Mouse (Mus musculus): ENCODE data around the gene Slc2a10. TPM values are rescaled to one million over a fixed set of nuclear protein-coding genes. Genes with fewer than 3 reads are reported as not detected.

Gene Slc2a10
- polyA plus RNA-seq, 1 experiment from 2014 or later = 10.4 TPM

- WGBS = 53% methylated on average over 6 of the region's 6 CpGs
- Histone ChIP-seq H3K4me2 (ENCODE audit: low read depth, low read length) (no peak overlapping the region), H3K27me3 (replicated peaks; ENCODE audit: control insufficient read depth, insufficient read depth, low read length) (peaks cover 9% of the 10 kb centered on the region), H3K4me1 (ENCODE audit: control insufficient read depth, insufficient read depth, low read length) (peaks cover 13% of the 10 kb centered on the region), H3K36me3 (ENCODE audit: control insufficient read depth, insufficient read depth, low read length) (no peaks in the 10 kb centered on the region), H3K9me3 (ENCODE audit: control insufficient read depth, low read length) (no peaks in the 10 kb centered on the region), H3K4me3 (ENCODE audit: low read depth, low read length) (no peak overlapping the region), H3K27ac (replicated peaks; ENCODE audit: low read depth, low read length) (no peak overlapping the region), H3K9ac (ENCODE audit: low read depth, low read length) (no peak overlapping the region)
- ATAC-seq (ENCODE audit: low read depth) (no peak), DNase-seq (ENCODE audit: low spot score) (no peak)
Measured at GRCm38 (mm10) chr2:165568911-165569310, 65.3 kb downstream of the Slc2a10 start.

Other genes with a start within 250 kb of the Slc2a10 start
- 45.6 and 52.1 TPM in 2 replicates for gene Slc35c2, start 215.9 kb upstream of the Slc2a10 start, polyA plus RNA-seq (2014; fragmentation: Nextera tagmentation; extraction: Ambion mirVana)
- 70.6 and 77.3 TPM in 2 replicates for gene Elmo2, start 177.3 kb upstream of the Slc2a10 start, polyA plus RNA-seq (2014; fragmentation: Nextera tagmentation; extraction: Ambion mirVana)
- 0.55 and 0.64 TPM in 2 replicates for gene Zfp663, start 135.1 kb upstream of the Slc2a10 start, polyA plus RNA-seq (2014; fragmentation: Nextera tagmentation; extraction: Ambion mirVana)
- gene Zfp334, start 115.5 kb upstream of the Slc2a10 start, polyA plus RNA-seq (2014; fragmentation: Nextera tagmentation; extraction: Ambion mirVana) = 8.7 TPM in 2 replicates
- 0.35 and 1.1 TPM in 2 replicates for gene Ocstamp, start 103.4 kb upstream of the Slc2a10 start, polyA plus RNA-seq (2014; fragmentation: Nextera tagmentation; extraction: Ambion mirVana)
- 1.6 and 1.9 TPM in 2 replicates for gene Slc13a3, start 30.6 kb upstream of the Slc2a10 start, polyA plus RNA-seq (2014; fragmentation: Nextera tagmentation; extraction: Ambion mirVana)
- 32.8 and 35.4 TPM in 2 replicates for gene Trp53rka, start 10.5 kb upstream of the Slc2a10 start, polyA plus RNA-seq (2014; fragmentation: Nextera tagmentation; extraction: Ambion mirVana)
- 21.5 and 21.9 TPM in 2 replicates for gene Eya2, start 91.2 kb downstream of the Slc2a10 start, polyA plus RNA-seq (2014; fragmentation: Nextera tagmentation; extraction: Ambion mirVana)